Mouse (Mus musculus) C3H10T1/2 (cell line): Measurements from ENCODE around the gene Cblb. TPM values are rescaled to one million over a fixed set of nuclear protein-coding genes. Genes with fewer than 3 reads are reported as not detected.

ENCODE experiments used
- polyA plus RNA-seq, 2 experiments: library from polyadenylated mRNA; unstranded; fragments of >200 nt; fragmentation: generic; extraction: Trizol; gene quantifications; one replicate each; pipeline ENCODE4 v1.2.1; 2012; ENCODE audit warnings: missing spikeins in 2 of 2

Cblb gene
- 1 to 10 TPM in 1 of 2 experiments, under 1 TPM in 1; 0.90 to 4.4 TPM for polyA plus RNA-seq

GRCm38 (mm10) chr16:52031091-52031689 lies at the start of gene Cblb:
Gene Cblb, plus strand, starts transcription at chr16:52031225.

